Mouse (Mus musculus) heart, embryonic 14.5 days (tissue): Measurements from ENCODE around the gene Oit1. TPM values are rescaled to one million over a fixed set of nuclear protein-coding genes. Genes with fewer than 3 reads are reported as not detected.

Experiments
- ATAC-seq: fragments of 200-750 bp; cut with Nextera tagmentation; 2 replicates; pipeline ENCODE4 v1.8.0; 2017; ENCODE audit warnings: low read depth, moderate TSS enrichment; ENCODE audit not compliant: insufficient number of reproducible peaks, insufficient read depth, low FRiP score
- H3K27ac ChIP-seq, 2 experiments: fragments of 200-500 bp in 1 of 2; fragments of 300-500 bp in 1 of 2; sonication (generic) in 1 of 2; replicated peaks in 1 of 2; 2 replicates each; pipeline ENCODE4 v1.5.1; 2012 to 2014; ENCODE audit warnings: low read depth in 2 of 2, low read length in 2 of 2, control low read depth in 1 of 2, mild to moderate bottlenecking in 1 of 2, mixed read lengths in 1 of 2; ENCODE audit not compliant: control insufficient read depth in 1 of 2, insufficient read depth in 1 of 2
- H3K27me3 ChIP-seq: fragments of 300-500 bp; sonication (generic); 2 replicates; pipeline ENCODE4 v1.6.1; 2014; ENCODE audit warnings: mild to moderate bottlenecking, low read length, control low read depth; ENCODE audit not compliant: control insufficient read depth, insufficient read depth
- H3K36me3 ChIP-seq: fragments of 300-500 bp; sonication (generic); 2 replicates; pipeline ENCODE4 v1.6.1; 2014; ENCODE audit warnings: mild to moderate bottlenecking, control low read depth, low read length, mixed read lengths; ENCODE audit not compliant: control insufficient read depth, insufficient read depth
- H3K4me1 ChIP-seq, 2 experiments: fragments of 200-500 bp in 1 of 2; fragments of 300-500 bp in 1 of 2; sonication (generic) in 1 of 2; 2 replicates each; pipeline ENCODE4 v1.6.1; 2012 to 2014; ENCODE audit warnings: low read length in 2 of 2, control low read depth in 1 of 2, mixed read lengths in 1 of 2; ENCODE audit not compliant: control insufficient read depth in 2 of 2, insufficient read depth in 2 of 2
- H3K4me2 ChIP-seq: fragments of 300-500 bp; sonication (generic); 2 replicates; pipeline ENCODE4 v1.6.1; 2014; ENCODE audit warnings: mild to moderate bottlenecking, low read length
- H3K4me3 ChIP-seq, 2 experiments: fragments of 200-500 bp in 1 of 2; fragments of 300-500 bp in 1 of 2; sonication (generic) in 1 of 2; 2 replicates each; pipeline ENCODE4 v1.5.1; 2012 to 2014; ENCODE audit warnings: low read length in 2 of 2, mild to moderate bottlenecking in 2 of 2, control low read depth in 1 of 2, low read depth in 1 of 2, moderate library complexity in 1 of 2; ENCODE audit not compliant: control insufficient read depth in 1 of 2, insufficient read depth in 1 of 2
- H3K9ac ChIP-seq: fragments of 300-500 bp; sonication (generic); 2 replicates; pipeline ENCODE4 v1.6.1; 2014; ENCODE audit warnings: mild to moderate bottlenecking, low read length
- H3K9me3 ChIP-seq: fragments of 300-500 bp; sonication (generic); 2 replicates; pipeline ENCODE4 v1.6.1; 2016; ENCODE audit warnings: low read length, control low read depth; ENCODE audit not compliant: control insufficient read depth
- WGBS: fragments of 180-500 bp; shearing (Covaris S2); extraction: QIAGEN DNeasy Blood & Tissue Kit; methylation state at CpG from one replicate; pipeline ENCODE4 v1.1.7; 2014; 5-methylcytosine and 5-hydroxymethylcytosine counted together
- polyA plus RNA-seq: library from polyadenylated mRNA; unstranded; fragments of >200 nt; fragmentation: Nextera tagmentation; extraction: Ambion mirVana; gene quantifications from 2 replicates; pipeline ENCODE4 v1.2.1, GENCODE M21; 2014

Oit1 gene
- polyA plus RNA-seq, 1 experiment from 2014 or later, result not detected

DNA sequence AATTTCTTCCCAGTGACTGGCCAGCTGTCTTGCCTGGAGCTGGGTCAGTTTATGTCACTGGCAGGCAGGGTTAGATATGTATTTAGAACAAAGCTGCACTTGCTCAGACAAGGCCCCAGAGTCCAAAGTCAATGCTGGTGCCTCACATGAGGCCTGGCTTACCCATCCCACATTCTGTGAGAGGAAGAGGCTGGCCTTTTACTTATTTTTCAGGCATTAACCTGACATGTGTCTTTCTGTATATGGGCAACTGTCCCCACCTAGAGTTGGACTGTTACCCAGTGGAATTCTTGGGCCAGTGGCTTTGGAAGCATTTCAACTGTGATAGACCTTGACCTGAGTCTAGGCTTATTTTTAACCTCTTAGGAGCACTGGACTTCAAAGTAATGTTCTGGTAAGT is 51.6 kb downstream of the Oit1 start:
- no peak overlapping the region for H3K9ac ChIP-seq
- no peaks in the 10 kb centered on the region for H3K27me3 ChIP-seq
- H3K4me2 ChIP-seq, result no peak overlapping the region
- H3K36me3 ChIP-seq, result no peaks in the 10 kb centered on the region
- H3K9me3 ChIP-seq, result no peaks in the 10 kb centered on the region
- no peak overlapping the region for H3K4me3 ChIP-seq
- ATAC-seq, result no peak
- peaks cover 3 to 14% of the 10 kb centered on the region in 2 experiments; a peak in 2 of 4 replicates for H3K4me1 ChIP-seq
- peak overlapping the region in 1 of 2 experiments; percentile 11; a peak in 1 of 4 replicates for H3K27ac ChIP-seq

DNA sequence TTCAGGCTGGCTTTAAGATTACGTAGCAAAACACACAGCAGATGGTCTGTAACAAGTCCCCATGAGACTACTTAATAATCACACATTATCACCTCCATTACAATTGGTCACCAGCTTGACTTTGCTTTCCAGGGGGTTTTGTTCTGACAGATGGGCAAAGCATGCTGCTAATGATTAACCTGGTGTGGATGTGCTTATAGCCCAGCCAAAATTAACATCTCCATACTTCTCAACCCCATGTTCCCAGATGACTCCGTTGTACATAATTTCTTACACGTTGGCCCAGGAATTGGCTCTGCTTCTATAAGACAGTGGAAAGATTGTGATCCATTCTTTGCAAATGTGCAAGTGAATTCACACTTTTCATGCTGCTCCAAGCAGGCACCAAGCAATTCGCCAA is 52.8 kb downstream of the Oit1 start:
- Histone ChIP-seq H3K27me3 (no peaks in the 10 kb centered on the region), H3K9ac (no peak overlapping the region), H3K36me3 (no peaks in the 10 kb centered on the region), H3K9me3 (no peaks in the 10 kb centered on the region), H3K27ac (no peak overlapping the region), H3K4me2 (no peak overlapping the region), H3K4me1 (peaks cover 3 to 11% of the 10 kb centered on the region in 2 experiments; a peak in 2 of 4 replicates), H3K4me3 (no peak overlapping the region)
- 69% methylated on average over 4 of the region's 4 CpGs for WGBS
- no peak for ATAC-seq

- H3K9ac ChIP-seq, result no peak overlapping the region
- peaks cover 31% of the 10 kb centered on the region for H3K27me3 ChIP-seq
- peaks cover 2 to 14% of the 10 kb centered on the region in 2 experiments; a peak in 3 of 4 replicates for H3K4me1 ChIP-seq
- no peak overlapping the region for H3K4me2 ChIP-seq
- H3K27ac ChIP-seq, result no peak overlapping the region
- no peaks in the 10 kb centered on the region for H3K9me3 ChIP-seq
- WGBS, result 83% methylated on average over 3 of the region's 3 CpGs
- no peak for ATAC-seq
- no peaks in the 10 kb centered on the region for H3K36me3 ChIP-seq
- H3K4me3 ChIP-seq, result no peak overlapping the region
These were observed 58.0 kb downstream of the Oit1 start for GRCm38 (mm10) chr14:8320528-8320927.

DNA sequence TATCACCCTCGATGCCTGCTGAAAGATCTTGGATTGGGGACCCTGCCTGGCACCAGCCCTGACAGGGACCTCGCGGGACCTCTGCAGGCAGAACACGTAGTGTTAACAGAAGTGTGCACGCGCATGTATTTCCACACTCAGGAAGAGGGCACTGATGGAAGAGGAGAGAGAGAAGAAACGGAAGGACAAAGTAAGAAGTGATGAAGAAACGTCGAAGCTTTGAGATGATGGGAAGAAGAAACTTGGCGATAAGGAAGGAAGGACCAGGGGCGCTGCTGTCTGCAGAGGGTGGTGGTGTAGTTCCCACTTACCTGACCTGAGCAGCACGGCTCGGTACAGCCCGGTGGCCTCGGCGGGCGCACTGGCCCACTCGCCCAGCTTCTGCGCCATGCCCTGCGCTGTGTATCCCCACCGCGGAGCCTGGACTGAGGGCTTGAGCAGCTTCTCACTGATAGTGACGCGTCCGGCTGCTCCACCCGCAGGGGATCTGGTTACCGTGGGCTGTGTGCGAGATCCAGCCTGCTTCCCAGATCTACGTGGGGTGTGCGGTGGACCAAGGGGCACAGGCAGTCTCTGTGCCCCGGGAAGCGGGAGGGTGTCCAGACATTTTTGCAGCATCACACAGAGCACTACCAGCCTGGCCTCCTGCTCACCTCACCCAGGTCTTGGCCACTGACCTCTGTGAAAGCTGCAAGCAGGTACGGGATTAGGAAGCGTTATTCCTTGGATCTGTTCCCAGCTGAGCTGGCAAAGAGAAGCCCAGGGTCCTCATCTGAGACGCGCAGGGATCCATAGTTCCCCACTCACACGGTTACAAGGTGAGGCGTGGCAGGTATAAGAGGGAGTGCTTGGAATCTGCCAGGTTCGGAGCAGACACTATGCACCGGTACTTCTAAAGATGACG is 61.1 kb downstream of the Oit1 start, which contains the start of gene Fam107a:
TSS of gene Fam107a (minus strand) at position 830 of the 904 bp plus-strand sequence.
- WGBS, result 10% methylated on average over 41 of the region's 41 CpGs
- H3K4me3 ChIP-seq, result peak within 1 kb of the TSS; percentile 7 to 38
- H3K36me3 ChIP-seq, result no peaks in the 10 kb centered on the region
- no peak for ATAC-seq
- peaks cover 40% of the 10 kb centered on the region for H3K27me3 ChIP-seq
- H3K4me1 ChIP-seq, result peaks cover 6 to 18% of the 10 kb centered on the region in 2 experiments; a peak in 3 of 4 replicates
- H3K9ac ChIP-seq, result peak within 1 kb of the TSS; percentile 34; the same call in 1 of the 2 replicates
- peak within 1 kb of the TSS; percentile 70 for H3K4me2 ChIP-seq
- H3K9me3 ChIP-seq, result no peaks in the 10 kb centered on the region
- no peak within 1 kb of the TSS for H3K27ac ChIP-seq

DNA sequence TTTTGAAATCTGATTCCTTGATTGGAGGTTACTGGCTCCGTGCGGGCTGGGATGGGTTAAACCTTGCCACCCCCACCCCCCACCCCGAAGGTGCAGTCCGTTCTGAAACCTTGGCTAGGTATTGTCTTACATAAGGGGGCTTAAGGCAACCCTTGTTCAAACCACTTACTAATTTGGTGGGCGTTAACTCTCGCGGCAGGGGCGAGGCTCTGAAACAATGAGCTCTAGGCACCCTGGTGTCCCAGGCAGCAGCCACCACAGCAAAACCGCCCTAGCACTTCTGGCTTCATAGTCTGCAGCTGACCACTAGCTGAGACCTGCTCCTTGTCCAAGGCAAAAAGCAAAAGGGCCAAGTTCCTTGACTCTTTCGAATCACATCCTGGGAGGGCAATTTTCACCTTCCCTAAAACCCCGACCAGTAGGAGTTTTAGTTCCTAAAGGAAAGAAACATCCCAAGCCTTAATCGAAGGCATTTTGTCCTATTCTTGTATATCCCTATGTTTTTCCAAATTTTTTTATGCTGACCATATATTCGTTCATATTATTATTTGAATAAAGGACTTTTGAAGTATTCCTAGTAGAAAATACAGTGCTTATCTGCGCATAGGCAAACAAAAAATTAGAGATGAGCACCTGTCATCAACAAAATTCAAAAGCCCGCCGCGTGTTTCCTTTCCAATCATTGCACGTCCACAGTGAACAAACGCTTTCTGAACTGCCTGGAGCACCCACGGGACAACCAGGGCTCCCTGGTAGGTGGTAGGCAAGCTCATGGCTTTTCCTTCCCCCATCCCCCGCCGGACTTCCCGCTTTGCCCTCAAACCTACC is 62.0 kb downstream of the Oit1 start:
- Histone ChIP-seq H3K27me3 (peaks cover 40% of the 10 kb centered on the region), H3K4me2 (peak overlapping the region; percentile 70), H3K9ac (peak overlapping the region; percentile 34; the same call in 1 of the 2 replicates), H3K36me3 (no peaks in the 10 kb centered on the region), H3K4me1 (peaks cover 6 to 18% of the 10 kb centered on the region in 2 experiments; a peak in 3 of 4 replicates), H3K9me3 (no peaks in the 10 kb centered on the region), H3K4me3 (peak overlapping the region; percentile 7 to 38), H3K27ac (no peak overlapping the region)
- WGBS, result 5% methylated on average over 23 of the region's 23 CpGs
- no peak for ATAC-seq

- H3K4me1 ChIP-seq, result peaks cover 6 to 18% of the 10 kb centered on the region in 2 experiments; a peak in 3 of 4 replicates
- 87% methylated on average over 6 of the region's 6 CpGs for WGBS
- H3K9me3 ChIP-seq, result no peaks in the 10 kb centered on the region
- ATAC-seq, result no peak
- H3K4me3 ChIP-seq, result no peak overlapping the region
- no peak overlapping the region for H3K9ac ChIP-seq
- H3K4me2 ChIP-seq, result no peak overlapping the region
- H3K27ac ChIP-seq, result no peak overlapping the region
- H3K36me3 ChIP-seq, result no peaks in the 10 kb centered on the region
- H3K27me3 ChIP-seq, result peaks cover 40% of the 10 kb centered on the region
These were observed 63.4 kb downstream of the Oit1 start for GRCm38 (mm10) chr14:8315169-8315568.

DNA sequence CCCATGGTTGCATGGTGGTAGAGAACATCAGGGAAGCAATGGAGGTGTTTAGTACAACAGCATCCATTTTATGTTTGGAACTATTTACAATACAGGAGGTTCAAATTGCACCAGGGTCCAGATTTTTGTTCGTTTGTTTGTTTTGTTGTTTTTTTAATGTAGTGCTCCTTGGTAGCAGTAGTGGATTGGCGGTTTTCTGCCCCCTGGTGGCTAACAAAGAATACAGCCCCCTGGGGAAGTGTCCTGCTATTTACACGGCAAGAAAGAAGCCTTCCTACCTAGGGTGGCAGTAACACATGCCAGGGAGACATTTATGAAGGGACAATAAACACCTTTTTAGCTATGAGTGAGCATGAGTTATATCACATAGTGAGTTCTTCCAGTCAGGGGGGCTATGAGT is 64.0 kb downstream of the Oit1 start:
- no peak for ATAC-seq
- Histone ChIP-seq H3K9me3 (no peaks in the 10 kb centered on the region), H3K36me3 (no peaks in the 10 kb centered on the region), H3K4me1 (peaks cover 6 to 24% of the 10 kb centered on the region in 2 experiments; a peak in 3 of 4 replicates), H3K27me3 (peaks cover 40% of the 10 kb centered on the region), H3K4me3 (no peak overlapping the region), H3K27ac (no peak overlapping the region), H3K4me2 (no peak overlapping the region), H3K9ac (no peak overlapping the region)
- WGBS, result 17% methylated on average over 3 of the region's 3 CpGs
